Mouse (Mus musculus): ENCODE measurements around the gene Pter. TPM values are rescaled to one million over a fixed set of nuclear protein-coding genes. Genes with fewer than 3 reads are reported as not detected.

The Pter gene
- polyA plus RNA-seq, 1 experiment from 2014 or later = 30.7 TPM

GRCm38 (mm10) chr2:12984901-12985732 lies 61.3 kb downstream of the Pter start:
- WGBS = 68% methylated on average over 4 of the region's 4 CpGs
- Histone ChIP-seq H3K4me2 (replicated peaks; ENCODE audit: low read depth, low read length) (no peak overlapping the region), H3K27ac (ENCODE audit: low read depth, low read length) (no peak overlapping the region), H3K9me3 (ENCODE audit: control insufficient read depth, low read length) (no peaks in the 10 kb centered on the region), H3K4me3 (ENCODE audit: low read length) (no peak overlapping the region), H3K36me3 (ENCODE audit: control insufficient read depth, insufficient read depth, low read length) (no peaks in the 10 kb centered on the region), H3K27me3 (ENCODE audit: control insufficient read depth, insufficient read depth, low read length) (no peaks in the 10 kb centered on the region), H3K4me1 (ENCODE audit: control insufficient read depth, insufficient read depth, low read length) (no peaks in the 10 kb centered on the region), H3K9ac (ENCODE audit: low read depth, low read length) (no peak overlapping the region)
- ATAC-seq (ENCODE audit: low FRiP score, low TSS enrichment) = no peak

- Histone ChIP-seq H3K4me3 (ENCODE audit: low read length) (no peak overlapping the region), H3K9me3 (ENCODE audit: control insufficient read depth, low read length) (no peaks in the 10 kb centered on the region), H3K4me2 (replicated peaks; ENCODE audit: low read depth, low read length) (no peak overlapping the region), H3K4me1 (ENCODE audit: control insufficient read depth, insufficient read depth, low read length) (no peaks in the 10 kb centered on the region), H3K27me3 (ENCODE audit: control insufficient read depth, insufficient read depth, low read length) (no peaks in the 10 kb centered on the region), H3K9ac (ENCODE audit: low read depth, low read length) (no peak overlapping the region), H3K27ac (ENCODE audit: low read depth, low read length) (no peak overlapping the region), H3K36me3 (ENCODE audit: control insufficient read depth, insufficient read depth, low read length) (no peaks in the 10 kb centered on the region)
- WGBS = 88% methylated on average over 2 of the region's 2 CpGs
- ATAC-seq (ENCODE audit: low FRiP score, low TSS enrichment) = no peak
Observed at GRCm38 (mm10) chr2:13000026-13000425, 76.2 kb downstream of the Pter start.

GRCm38 (mm10) chr2:13008433-13008832 lies 84.6 kb downstream of the Pter start:
- no peak overlapping the region for H3K27ac ChIP-seq (ENCODE audit: low read depth, low read length)
- peaks cover 14% of the 10 kb centered on the region for H3K4me1 ChIP-seq (ENCODE audit: control insufficient read depth, insufficient read depth, low read length)
- 83% methylated on average over 1 of the region's 1 CpGs for WGBS
- H3K36me3 ChIP-seq (ENCODE audit: control insufficient read depth, insufficient read depth, low read length) = no peaks in the 10 kb centered on the region
- no peaks in the 10 kb centered on the region for H3K9me3 ChIP-seq (ENCODE audit: control insufficient read depth, low read length)
- H3K4me2 ChIP-seq (replicated peaks; ENCODE audit: low read depth, low read length) = no peak overlapping the region
- no peak overlapping the region for H3K4me3 ChIP-seq (ENCODE audit: low read length)
- H3K9ac ChIP-seq (ENCODE audit: low read depth, low read length) = no peak overlapping the region
- ATAC-seq (ENCODE audit: low FRiP score, low TSS enrichment) = no peak
- H3K27me3 ChIP-seq (ENCODE audit: control insufficient read depth, insufficient read depth, low read length) = peaks cover 42% of the 10 kb centered on the region

- H3K4me3 ChIP-seq (ENCODE audit: low read length) = peak overlapping the region; percentile 53
- WGBS = 7% methylated on average over 18 of the region's 18 CpGs
- H3K9ac ChIP-seq (ENCODE audit: low read depth, low read length) = no peak overlapping the region
- H3K27ac ChIP-seq (ENCODE audit: low read depth, low read length) = no peak overlapping the region
- H3K9me3 ChIP-seq (ENCODE audit: control insufficient read depth, low read length) = no peaks in the 10 kb centered on the region
- peaks cover 14% of the 10 kb centered on the region for H3K4me1 ChIP-seq (ENCODE audit: control insufficient read depth, insufficient read depth, low read length)
- peak; percentile 67; the same call in 1 of the 2 replicates for ATAC-seq (ENCODE audit: low FRiP score, low TSS enrichment)
- H3K36me3 ChIP-seq (ENCODE audit: control insufficient read depth, insufficient read depth, low read length) = no peaks in the 10 kb centered on the region
- H3K4me2 ChIP-seq (replicated peaks; ENCODE audit: low read depth, low read length) = peak overlapping the region; percentile 96
- H3K27me3 ChIP-seq (ENCODE audit: control insufficient read depth, insufficient read depth, low read length) = peaks cover 47% of the 10 kb centered on the region
Observed at GRCm38 (mm10) chr2:13009261-13009972, 85.6 kb downstream of the Pter start.

GRCm38 (mm10) chr2:13010030-13010459 lies 86.2 kb downstream of the Pter start:
- no peak overlapping the region for H3K27ac ChIP-seq (ENCODE audit: low read depth, low read length)
- peak overlapping the region; percentile 96 for H3K4me2 ChIP-seq (replicated peaks; ENCODE audit: low read depth, low read length)
- H3K9ac ChIP-seq (ENCODE audit: low read depth, low read length) = peak overlapping the region; percentile 51; the same call in 1 of the 2 replicates
- WGBS = 2% methylated on average over 31 of the region's 31 CpGs
- H3K27me3 ChIP-seq (ENCODE audit: control insufficient read depth, insufficient read depth, low read length) = peaks cover 47% of the 10 kb centered on the region
- no peaks in the 10 kb centered on the region for H3K36me3 ChIP-seq (ENCODE audit: control insufficient read depth, insufficient read depth, low read length)
- H3K4me1 ChIP-seq (ENCODE audit: control insufficient read depth, insufficient read depth, low read length) = peaks cover 14% of the 10 kb centered on the region
- H3K9me3 ChIP-seq (ENCODE audit: control insufficient read depth, low read length) = no peaks in the 10 kb centered on the region
- ATAC-seq (ENCODE audit: low FRiP score, low TSS enrichment) = peak; percentile 48
- peak overlapping the region; percentile 53 for H3K4me3 ChIP-seq (ENCODE audit: low read length)

- ATAC-seq (ENCODE audit: low FRiP score, low TSS enrichment) = peak; percentile 65
- Histone ChIP-seq H3K9ac (ENCODE audit: low read depth, low read length) (peak overlapping the region; percentile 51), H3K4me1 (ENCODE audit: control insufficient read depth, insufficient read depth, low read length) (peaks cover 14% of the 10 kb centered on the region), H3K4me2 (replicated peaks; ENCODE audit: low read depth, low read length) (peak overlapping the region; percentile 96), H3K9me3 (ENCODE audit: control insufficient read depth, low read length) (no peaks in the 10 kb centered on the region), H3K4me3 (ENCODE audit: low read length) (peak overlapping the region; percentile 53), H3K36me3 (ENCODE audit: control insufficient read depth, insufficient read depth, low read length) (no peaks in the 10 kb centered on the region), H3K27me3 (ENCODE audit: control insufficient read depth, insufficient read depth, low read length) (peaks cover 47% of the 10 kb centered on the region), H3K27ac (ENCODE audit: low read depth, low read length) (no peak overlapping the region)
- WGBS = under 1% methylated on average over 74 of the region's 75 CpGs
Observed at GRCm38 (mm10) chr2:13010460-13011341, 86.9 kb downstream of the Pter start.

- Histone ChIP-seq H3K36me3 (ENCODE audit: control insufficient read depth, insufficient read depth, low read length) (no peaks in the 10 kb centered on the region), H3K27me3 (ENCODE audit: control insufficient read depth, insufficient read depth, low read length) (peaks cover 47% of the 10 kb centered on the region), H3K4me1 (ENCODE audit: control insufficient read depth, insufficient read depth, low read length) (peaks cover 14% of the 10 kb centered on the region), H3K9me3 (ENCODE audit: control insufficient read depth, low read length) (no peaks in the 10 kb centered on the region), H3K9ac (ENCODE audit: low read depth, low read length) (peak within 1 kb of the TSS; percentile 51), H3K27ac (ENCODE audit: low read depth, low read length) (no peak within 1 kb of the TSS), H3K4me3 (ENCODE audit: low read length) (peak within 1 kb of the TSS; percentile 53), H3K4me2 (replicated peaks; ENCODE audit: low read depth, low read length) (peak within 1 kb of the TSS; percentile 96)
- no peak for ATAC-seq (ENCODE audit: low FRiP score, low TSS enrichment)
- WGBS = 1% methylated on average over 19 of the region's 19 CpGs
Observed at GRCm38 (mm10) chr2:13011472-13011871, 87.6 kb downstream of the Pter start, which contains the start of gene C1ql3. C1ql3 (minus strand) TSS chr2:13011806.

GRCm38 (mm10) chr2:13011973-13012372 lies 88.1 kb downstream of the Pter start:
- Histone ChIP-seq H3K27me3 (ENCODE audit: control insufficient read depth, insufficient read depth, low read length) (peaks cover 47% of the 10 kb centered on the region), H3K4me3 (ENCODE audit: low read length) (no peak overlapping the region; the same call in 1 of the 2 replicates), H3K4me2 (replicated peaks; ENCODE audit: low read depth, low read length) (no peak overlapping the region), H3K27ac (ENCODE audit: low read depth, low read length) (no peak overlapping the region), H3K9ac (ENCODE audit: low read depth, low read length) (no peak overlapping the region), H3K36me3 (ENCODE audit: control insufficient read depth, insufficient read depth, low read length) (no peaks in the 10 kb centered on the region), H3K9me3 (ENCODE audit: control insufficient read depth, low read length) (no peaks in the 10 kb centered on the region), H3K4me1 (ENCODE audit: control insufficient read depth, insufficient read depth, low read length) (peaks cover 14% of the 10 kb centered on the region)
- WGBS = 37% methylated on average over 3 of the region's 3 CpGs
- no peak for ATAC-seq (ENCODE audit: low FRiP score, low TSS enrichment)
